Mouse (Mus musculus): ENCODE data around the gene Mki67. TPM values are rescaled to one million over a fixed set of nuclear protein-coding genes. Genes with fewer than 3 reads are reported as not detected.
"Not testable (repeated sequence)": the region's sequence is repeated elsewhere in the genome, so short reads cannot be mapped to it uniquely, and the experiment has no call there.

Mki67 gene
- total and polyA plus RNA-seq, 2 experiments from 2014 or later: 8.0 to 24.2 TPM

DNA sequence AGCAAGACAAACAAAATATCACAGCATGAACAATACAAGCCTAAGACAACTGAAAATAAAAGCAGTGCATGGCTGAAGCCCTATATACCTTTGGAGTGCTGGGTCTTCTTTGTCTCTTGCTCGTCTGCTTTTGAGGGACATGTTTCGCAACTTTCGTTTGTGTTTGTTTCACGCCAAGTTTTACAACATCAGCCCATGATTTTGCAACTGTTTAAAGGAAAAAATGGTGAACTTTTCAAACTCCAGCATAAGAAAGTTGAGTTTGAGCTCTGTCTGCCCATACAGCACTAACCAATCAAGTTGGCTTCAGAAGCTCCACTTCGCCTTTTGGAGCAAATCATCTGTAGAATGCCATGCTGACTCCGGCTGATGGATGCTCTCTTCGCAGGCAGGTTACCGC is 11.9 kb downstream of the Mki67 start:
- Histone ChIP-seq H3K4me2 (ENCODE audit: low read depth, low read length) (no peak overlapping the region), H3K4me1 (ENCODE audit: control insufficient read depth, insufficient read depth) (no peaks in the 10 kb centered on the region), H3K27me3 (ENCODE audit: control insufficient read depth, insufficient read depth, low read length) (no peaks in the 10 kb centered on the region), H3K36me3 (replicated peaks; ENCODE audit: control insufficient read depth, insufficient read depth, low read length) (peaks cover 90% of the 10 kb centered on the region), H3K4me3 (ENCODE audit: low read depth, low read length) (no peak overlapping the region), H3K9ac (replicated peaks; ENCODE audit: low read depth, low read length) (no peak overlapping the region), H3K9me3 (replicated peaks; ENCODE audit: control insufficient read depth, low read length) (no peaks in the 10 kb centered on the region), H3K27ac (ENCODE audit: low read depth) (no peak overlapping the region)
- no peak for DNase-seq (ENCODE audit: low spot score)
- TF ChIP-seq CTCF (IDR thresholded peaks at IDR 0.05; ENCODE audit: low read depth): no peak
- TF ChIP-seq EP300 (IDR thresholded peaks at IDR 0.05; ENCODE audit: low read depth): no peak
- WGBS: 96% methylated on average over 8 of the region's 8 CpGs
- ATAC-seq (ENCODE audit: insufficient read depth, low read depth): no peak

DNA sequence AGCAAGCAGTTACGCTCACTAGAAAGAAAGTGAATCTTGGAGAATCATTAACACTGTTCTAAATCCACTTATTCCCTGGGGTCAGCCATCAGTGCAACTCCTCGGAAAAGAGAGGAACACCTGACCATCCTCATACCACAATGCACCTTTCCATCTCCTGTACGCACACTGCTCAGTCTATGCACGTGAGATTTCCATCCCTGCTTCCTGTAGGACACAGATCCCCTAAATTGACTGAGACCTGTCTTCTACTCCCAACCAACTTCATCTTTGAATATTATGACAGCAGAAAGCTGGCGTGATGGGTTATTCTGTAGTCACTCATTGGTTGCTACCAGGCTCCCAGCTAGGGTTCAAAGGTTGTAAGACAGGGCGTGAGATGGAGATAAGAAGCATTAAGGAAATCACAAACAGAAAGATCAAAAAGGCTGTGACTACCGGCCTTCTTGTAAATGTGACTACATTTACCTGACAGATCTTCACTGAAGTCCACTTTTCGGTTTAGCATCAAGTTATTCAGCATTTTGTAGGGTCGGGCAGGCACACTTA is 12.5 kb downstream of the Mki67 start:
- ATAC-seq (ENCODE audit: insufficient read depth, low read depth): no peak
- 0 out of 2 replicates have a peak, but pooled peaks cover 5% of the 10 kb centered on the region for H3K4me1 ChIP-seq (ENCODE audit: control insufficient read depth, insufficient read depth)
- H3K4me2 ChIP-seq (ENCODE audit: low read depth, low read length): no peak overlapping the region
- no peak overlapping the region for H3K9ac ChIP-seq (replicated peaks; ENCODE audit: low read depth, low read length)
- DNase-seq (ENCODE audit: low spot score): no peak
- no peaks in the 10 kb centered on the region for H3K27me3 ChIP-seq (ENCODE audit: control insufficient read depth, insufficient read depth, low read length)
- peaks cover 86% of the 10 kb centered on the region for H3K36me3 ChIP-seq (replicated peaks; ENCODE audit: control insufficient read depth, insufficient read depth, low read length)
- no peak overlapping the region for H3K27ac ChIP-seq (ENCODE audit: low read depth)
- 90% methylated on average over 9 of the region's 9 CpGs for WGBS
- no peaks in the 10 kb centered on the region for H3K9me3 ChIP-seq (replicated peaks; ENCODE audit: control insufficient read depth, low read length)
- no peak overlapping the region for H3K4me3 ChIP-seq (ENCODE audit: low read depth, low read length)
- TF ChIP-seq CTCF (IDR thresholded peaks at IDR 0.05; ENCODE audit: low read depth): no peak
- TF ChIP-seq EP300 (IDR thresholded peaks at IDR 0.05; ENCODE audit: low read depth): no peak

DNA sequence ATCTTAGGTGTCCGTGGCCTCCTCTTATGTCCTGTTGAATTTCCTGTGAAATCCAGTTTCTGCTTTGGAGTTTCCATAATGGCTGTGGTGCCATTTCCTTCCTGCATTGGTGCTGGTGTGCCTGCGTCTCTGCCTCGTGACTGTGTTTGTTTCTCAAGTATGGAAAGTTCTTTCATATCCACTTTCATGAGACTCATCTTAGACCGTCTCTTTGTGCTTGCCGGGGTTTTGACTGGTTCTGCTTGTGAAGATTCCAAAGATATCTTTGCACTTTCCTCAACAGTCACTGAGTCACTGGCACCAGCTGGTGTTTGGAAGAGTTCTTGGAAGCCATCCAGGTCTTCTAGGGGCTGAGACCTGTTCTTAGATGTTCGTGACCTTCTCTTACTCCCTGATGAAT is 16.8 kb downstream of the Mki67 start:
- H3K4me3 ChIP-seq (ENCODE audit: low read depth, low read length); H3K9me3 ChIP-seq (replicated peaks; ENCODE audit: control insufficient read depth, low read length); ATAC-seq (ENCODE audit: insufficient read depth, low read depth); H3K4me2 ChIP-seq (ENCODE audit: low read depth, low read length); H3K27ac ChIP-seq (ENCODE audit: low read depth); H3K9ac ChIP-seq (replicated peaks; ENCODE audit: low read depth, low read length); H3K27me3 ChIP-seq (ENCODE audit: control insufficient read depth, insufficient read depth, low read length): not testable (repeated sequence)
- WGBS: 36% methylated on average over 6 of the region's 6 CpGs
- Histone ChIP-seq H3K36me3 (replicated peaks; ENCODE audit: control insufficient read depth, insufficient read depth, low read length) (peaks cover 77% of the 10 kb centered on the region), H3K4me1 (ENCODE audit: control insufficient read depth, insufficient read depth) (peaks cover 27% of the 10 kb centered on the region)
- peak; percentile 24 for DNase-seq (ENCODE audit: low spot score)

DNA sequence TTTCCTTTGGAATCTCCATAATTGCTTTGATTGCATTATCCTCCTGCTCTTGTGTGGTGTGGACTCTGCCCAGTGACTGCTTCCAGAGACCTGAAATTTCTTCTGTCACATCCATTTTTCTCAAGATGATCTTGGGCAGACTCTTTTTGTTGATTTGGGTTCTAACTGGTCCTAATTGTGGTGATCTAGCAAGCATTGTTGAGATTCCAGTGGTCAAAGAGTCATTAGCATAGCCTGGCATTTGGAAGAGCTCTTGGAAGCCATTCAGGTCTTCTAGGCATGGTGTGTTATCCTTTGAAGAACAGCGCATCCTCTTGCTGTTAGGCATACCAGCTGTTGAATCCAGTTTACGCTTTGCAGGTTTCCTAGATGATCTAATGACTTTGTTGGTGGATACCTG is 17.8 kb downstream of the Mki67 start:
- ATAC-seq (ENCODE audit: insufficient read depth, low read depth) (no peak), DNase-seq (ENCODE audit: low spot score) (no peak)
- H3K9ac ChIP-seq (replicated peaks; ENCODE audit: low read depth, low read length): no peak overlapping the region
- peaks cover 27% of the 10 kb centered on the region for H3K4me1 ChIP-seq (ENCODE audit: control insufficient read depth, insufficient read depth)
- peaks cover 76% of the 10 kb centered on the region for H3K36me3 ChIP-seq (replicated peaks; ENCODE audit: control insufficient read depth, insufficient read depth, low read length)
- no peaks in the 10 kb centered on the region for H3K9me3 ChIP-seq (replicated peaks; ENCODE audit: control insufficient read depth, low read length)
- H3K4me2 ChIP-seq (ENCODE audit: low read depth, low read length): no peak overlapping the region
- H3K27me3 ChIP-seq (ENCODE audit: control insufficient read depth, insufficient read depth, low read length): no peaks in the 10 kb centered on the region
- H3K27ac ChIP-seq (ENCODE audit: low read depth): no peak overlapping the region
- no peak for TF ChIP-seq EP300 (IDR thresholded peaks at IDR 0.05; ENCODE audit: low read depth)
- TF ChIP-seq CTCF (IDR thresholded peaks at IDR 0.05; ENCODE audit: low read depth): no peak
- WGBS: 95% methylated on average over 2 of the region's 2 CpGs
- H3K4me3 ChIP-seq (ENCODE audit: low read depth, low read length): no peak overlapping the region

DNA sequence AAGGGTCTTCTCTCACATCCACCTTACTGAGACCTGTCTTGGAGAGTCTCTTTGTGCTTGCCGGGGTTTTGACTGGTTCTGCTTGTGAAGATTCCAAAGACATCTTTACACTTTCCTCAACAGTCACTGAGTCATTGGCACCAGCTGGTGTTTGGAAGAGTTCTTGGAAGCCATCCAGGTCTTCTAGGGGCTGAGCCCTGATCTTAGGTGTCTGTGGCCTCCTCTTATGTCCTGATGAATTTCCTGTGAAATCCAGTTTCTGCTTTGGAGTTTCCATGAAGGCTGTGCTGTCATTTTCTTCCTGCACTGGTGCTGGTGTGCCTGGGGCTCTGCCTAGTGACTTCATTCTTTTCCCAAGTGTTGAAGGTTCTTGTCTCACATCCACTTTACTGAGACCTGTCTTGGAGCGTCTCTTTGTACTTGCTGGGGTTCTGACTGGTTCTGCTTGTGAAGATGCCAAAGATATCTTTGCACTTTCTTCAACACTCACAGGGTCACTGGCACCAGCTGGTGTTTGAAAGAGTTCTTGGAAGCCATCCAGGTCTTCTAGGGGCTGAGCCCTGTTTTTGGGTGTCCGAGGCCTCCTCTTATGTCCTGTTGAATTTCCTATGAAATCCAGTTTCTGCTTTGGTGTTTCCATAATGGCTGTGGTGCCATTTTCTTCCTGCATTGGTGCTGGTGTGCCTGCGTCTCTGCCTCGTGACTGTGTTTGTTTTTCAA is 19.0 kb downstream of the Mki67 start:
- 62% methylated on average over 5 of the region's 5 CpGs for WGBS
- H3K27ac ChIP-seq (ENCODE audit: low read depth); H3K9me3 ChIP-seq (replicated peaks; ENCODE audit: control insufficient read depth, low read length): not testable (repeated sequence)

DNA sequence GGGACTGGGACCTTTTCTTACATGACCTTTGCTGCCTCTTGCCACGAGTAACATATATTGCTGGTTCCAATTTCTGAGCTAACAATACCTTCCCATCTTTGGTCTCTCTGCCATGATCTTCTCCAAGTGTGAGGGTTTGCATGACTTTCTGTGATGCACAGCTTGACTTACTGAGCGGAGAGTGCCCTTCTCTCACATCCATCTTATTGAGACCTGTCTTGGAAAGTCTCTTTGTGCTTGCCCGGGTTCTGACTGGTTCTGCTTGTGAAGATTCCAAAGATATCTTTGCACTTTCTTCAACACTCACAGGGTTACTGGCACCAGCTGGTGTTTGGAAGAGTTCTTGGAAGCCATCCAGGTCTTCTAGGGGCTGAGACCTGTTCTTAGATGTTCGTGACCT is 20.0 kb downstream of the Mki67 start:
- 65% methylated on average over 4 of the region's 4 CpGs for WGBS
- Histone ChIP-seq H3K9ac (replicated peaks; ENCODE audit: low read depth, low read length) (no peak overlapping the region), H3K4me1 (ENCODE audit: control insufficient read depth, insufficient read depth) (peaks cover 27% of the 10 kb centered on the region), H3K4me3 (ENCODE audit: low read depth, low read length) (no peak overlapping the region), H3K36me3 (replicated peaks; ENCODE audit: control insufficient read depth, insufficient read depth, low read length) (peaks cover 77% of the 10 kb centered on the region), H3K4me2 (ENCODE audit: low read depth, low read length) (no peak overlapping the region), H3K9me3 (replicated peaks; ENCODE audit: control insufficient read depth, low read length) (no peaks in the 10 kb centered on the region), H3K27ac (ENCODE audit: low read depth) (no peak overlapping the region), H3K27me3 (ENCODE audit: control insufficient read depth, insufficient read depth, low read length) (no peaks in the 10 kb centered on the region)
- TF ChIP-seq EP300 (IDR thresholded peaks at IDR 0.05; ENCODE audit: low read depth): no peak
- ATAC-seq (ENCODE audit: insufficient read depth, low read depth) (no peak), DNase-seq (ENCODE audit: low spot score) (no peak)

More for the DNA sequence above, 19.0 kb downstream of the Mki67 start:
- not testable (repeated sequence) for H3K4me2 ChIP-seq (ENCODE audit: low read depth, low read length); H3K9ac ChIP-seq (replicated peaks; ENCODE audit: low read depth, low read length); H3K4me3 ChIP-seq (ENCODE audit: low read depth, low read length); H3K27me3 ChIP-seq (ENCODE audit: control insufficient read depth, insufficient read depth, low read length); ATAC-seq (ENCODE audit: insufficient read depth, low read depth); DNase-seq (ENCODE audit: low spot score)
- peaks cover 27% of the 10 kb centered on the region for H3K4me1 ChIP-seq (ENCODE audit: control insufficient read depth, insufficient read depth)
- H3K36me3 ChIP-seq (replicated peaks; ENCODE audit: control insufficient read depth, insufficient read depth, low read length): peaks cover 78% of the 10 kb centered on the region

Measured in heart, postnatal 0 days (tissue).